Mouse (Mus musculus): Measurements from ENCODE around the gene Xpc. TPM values are rescaled to one million over a fixed set of nuclear protein-coding genes. Genes with fewer than 3 reads are reported as not detected.

Gene Xpc
- polyA plus RNA-seq, 1 experiment from 2014 or later = 20.8 TPM

DNA sequence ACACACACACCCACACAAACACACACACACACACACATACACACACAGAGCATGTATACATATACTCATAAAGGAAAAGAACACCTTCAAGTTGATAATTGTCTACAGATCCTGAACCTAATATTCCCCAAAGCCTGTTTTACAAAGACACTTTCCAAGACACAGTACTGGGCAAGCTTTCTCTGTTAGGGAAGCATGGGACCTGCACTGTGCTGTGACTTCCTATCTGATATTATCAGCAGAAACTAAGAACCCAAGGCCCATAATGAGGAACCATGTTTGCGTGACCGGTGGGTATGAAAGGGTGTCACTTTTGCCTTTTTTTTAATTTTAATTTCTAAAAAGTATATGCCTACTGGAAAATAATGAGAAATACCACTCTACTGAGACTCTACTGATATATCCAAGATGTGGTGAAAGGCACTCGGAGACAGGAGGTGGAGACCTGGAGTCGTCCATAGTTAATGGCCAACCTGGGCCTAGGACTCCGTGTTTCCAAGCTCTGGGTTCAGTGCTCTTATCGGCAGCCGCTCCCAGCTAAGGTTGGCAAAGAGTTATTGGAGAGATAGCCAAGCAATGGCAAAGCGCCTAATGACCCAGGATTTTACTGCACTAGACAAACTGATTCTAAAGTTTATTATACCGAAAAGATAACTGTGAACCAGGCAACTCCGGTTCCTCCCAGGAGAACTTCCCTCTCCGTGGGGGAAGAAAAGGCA is 20.5 kb upstream of the Xpc start:
- Histone ChIP-seq H3K27me3 (no peaks in the 10 kb centered on the region), H3K9ac (replicated peaks) (no peak overlapping the region), H3K4me3 (no peak overlapping the region), H3K9me3 (no peaks in the 10 kb centered on the region), H3K4me2 (replicated peaks) (no peak overlapping the region), H3K36me3 (no peaks in the 10 kb centered on the region), H3K27ac (replicated peaks) (no peak overlapping the region), H3K4me1 (no peaks in the 10 kb centered on the region)
- 92% methylated on average over 11 of the region's 11 CpGs for WGBS
- no peak for ATAC-seq (replicated peaks)

- H3K4me1 ChIP-seq = no peaks in the 10 kb centered on the region
- WGBS = 51% methylated on average over 3 of the region's 3 CpGs
- no peak overlapping the region for H3K27ac ChIP-seq (replicated peaks)
- H3K36me3 ChIP-seq = no peaks in the 10 kb centered on the region
- no peak for ATAC-seq (replicated peaks)
- H3K9ac ChIP-seq (replicated peaks) = no peak overlapping the region
- no peaks in the 10 kb centered on the region for H3K27me3 ChIP-seq
- H3K4me2 ChIP-seq (replicated peaks) = no peak overlapping the region
- H3K9me3 ChIP-seq = no peaks in the 10 kb centered on the region
- no peak overlapping the region for H3K4me3 ChIP-seq
Observed at GRCm38 (mm10) chr6:91535231-91535630, 19.5 kb upstream of the Xpc start.

- H3K4me1 ChIP-seq = no peaks in the 10 kb centered on the region
- no peaks in the 10 kb centered on the region for H3K36me3 ChIP-seq
- H3K4me3 ChIP-seq = no peak overlapping the region
- H3K27ac ChIP-seq (replicated peaks) = no peak overlapping the region
- H3K9ac ChIP-seq (replicated peaks) = no peak overlapping the region
- 81% methylated on average over 4 of the region's 4 CpGs for WGBS
- no peak overlapping the region for H3K4me2 ChIP-seq (replicated peaks)
- ATAC-seq (replicated peaks) = no peak
- H3K9me3 ChIP-seq = no peaks in the 10 kb centered on the region
- H3K27me3 ChIP-seq = no peaks in the 10 kb centered on the region
Observed at GRCm38 (mm10) chr6:91534268-91534667, 18.6 kb upstream of the Xpc start.

DNA sequence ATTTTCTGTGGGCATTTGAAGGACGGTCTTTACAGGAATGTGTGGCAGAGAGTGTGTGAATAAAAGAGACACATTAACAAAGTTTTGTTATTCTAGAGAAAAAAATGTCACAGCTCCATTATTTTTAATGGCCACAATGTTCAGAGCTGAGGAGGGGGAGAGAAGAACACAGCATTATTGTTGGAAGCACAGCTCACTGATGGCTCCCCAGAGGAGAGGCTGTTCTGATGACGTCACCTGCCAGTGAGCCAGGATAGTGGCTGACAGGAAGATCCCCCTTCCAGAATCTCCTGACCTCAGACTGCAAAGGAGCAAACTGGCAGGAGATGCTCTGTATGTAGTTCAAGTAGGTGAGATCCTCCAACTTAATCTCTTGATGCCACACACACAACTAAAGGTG is 18.1 kb upstream of the Xpc start:
- ATAC-seq (replicated peaks) = no peak
- H3K9ac ChIP-seq (replicated peaks) = no peak overlapping the region
- no peaks in the 10 kb centered on the region for H3K4me1 ChIP-seq
- no peaks in the 10 kb centered on the region for H3K27me3 ChIP-seq
- H3K4me3 ChIP-seq = no peak overlapping the region
- no peak overlapping the region for H3K27ac ChIP-seq (replicated peaks)
- no peak overlapping the region for H3K4me2 ChIP-seq (replicated peaks)
- 37% methylated on average over 2 of the region's 2 CpGs for WGBS
- no peaks in the 10 kb centered on the region for H3K9me3 ChIP-seq
- no peaks in the 10 kb centered on the region for H3K36me3 ChIP-seq

DNA sequence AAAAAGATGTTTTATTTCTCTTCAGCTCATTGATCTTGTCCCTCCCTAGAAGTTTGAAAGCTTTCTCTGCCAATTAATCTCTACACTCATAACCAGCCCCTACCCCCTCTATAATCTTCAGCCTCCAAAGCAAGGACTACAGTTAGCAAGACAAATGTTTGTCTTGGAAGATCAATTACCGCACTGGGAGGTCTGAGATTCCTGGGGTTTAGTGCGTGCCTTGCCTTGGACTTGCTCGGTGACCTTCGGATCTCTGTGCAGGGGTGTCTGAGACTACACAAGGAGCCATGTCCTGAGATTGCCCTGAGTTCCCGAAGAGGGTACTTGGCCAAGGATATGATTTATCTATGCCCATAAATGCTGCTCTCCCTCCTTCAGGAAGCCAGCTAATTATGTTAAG is 17.7 kb upstream of the Xpc start:
- Histone ChIP-seq H3K4me3 (no peak overlapping the region), H3K4me2 (replicated peaks) (no peak overlapping the region), H3K9ac (replicated peaks) (no peak overlapping the region), H3K4me1 (no peaks in the 10 kb centered on the region), H3K9me3 (no peaks in the 10 kb centered on the region), H3K27ac (replicated peaks) (no peak overlapping the region), H3K36me3 (no peaks in the 10 kb centered on the region), H3K27me3 (no peaks in the 10 kb centered on the region)
- WGBS = 73% methylated on average over 5 of the region's 5 CpGs
- no peak for ATAC-seq (replicated peaks)

DNA sequence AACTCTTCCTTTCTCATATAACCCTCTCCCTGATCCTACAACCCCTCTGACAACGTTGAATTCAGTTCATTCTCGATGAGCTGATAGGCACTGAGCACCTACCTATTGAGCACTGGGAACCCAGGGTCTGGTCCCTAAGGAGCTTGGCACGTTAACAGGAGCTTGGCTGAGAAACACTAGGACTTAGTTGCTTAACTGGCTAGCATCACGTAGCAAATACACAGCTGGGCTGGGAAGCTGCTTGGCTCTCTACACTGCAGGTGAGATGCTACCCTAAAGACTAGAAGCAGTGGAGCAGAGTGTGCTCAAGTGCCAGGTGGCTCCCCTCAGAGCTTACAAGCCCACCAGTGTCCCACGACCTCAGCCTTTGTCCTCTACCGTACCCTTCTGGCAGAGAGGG is 17.0 kb upstream of the Xpc start:
- Histone ChIP-seq H3K9ac (replicated peaks) (no peak overlapping the region), H3K4me3 (no peak overlapping the region), H3K27ac (replicated peaks) (no peak overlapping the region), H3K4me1 (no peaks in the 10 kb centered on the region), H3K4me2 (replicated peaks) (no peak overlapping the region), H3K36me3 (no peaks in the 10 kb centered on the region), H3K9me3 (no peaks in the 10 kb centered on the region), H3K27me3 (no peaks in the 10 kb centered on the region)
- ATAC-seq (replicated peaks) = no peak
- WGBS = 72% methylated on average over 6 of the region's 6 CpGs

- WGBS = 76% methylated on average over 6 of the region's 6 CpGs
- no peak for ATAC-seq (replicated peaks)
- H3K36me3 ChIP-seq = no peaks in the 10 kb centered on the region
- no peaks in the 10 kb centered on the region for H3K4me1 ChIP-seq
- no peak overlapping the region for H3K27ac ChIP-seq (replicated peaks)
- no peaks in the 10 kb centered on the region for H3K27me3 ChIP-seq
- no peaks in the 10 kb centered on the region for H3K9me3 ChIP-seq
- H3K4me2 ChIP-seq (replicated peaks) = no peak overlapping the region
- no peak overlapping the region for H3K4me3 ChIP-seq
- H3K9ac ChIP-seq (replicated peaks) = no peak overlapping the region
Observed at GRCm38 (mm10) chr6:91531276-91531675, 15.6 kb upstream of the Xpc start.

- Histone ChIP-seq H3K4me1 (no peaks in the 10 kb centered on the region), H3K4me2 (replicated peaks) (no peak overlapping the region), H3K4me3 (no peak overlapping the region), H3K9me3 (no peaks in the 10 kb centered on the region), H3K36me3 (no peaks in the 10 kb centered on the region; the same call in 1 of the 2 replicates), H3K9ac (replicated peaks) (no peak overlapping the region), H3K27me3 (no peaks in the 10 kb centered on the region), H3K27ac (replicated peaks) (no peak overlapping the region)
- ATAC-seq (replicated peaks) = no peak
- WGBS = 92% methylated on average over 8 of the region's 8 CpGs
Observed at GRCm38 (mm10) chr6:91530673-91531072, 15.0 kb upstream of the Xpc start.

GRCm38 (mm10) chr6:91528265-91528664 is 12.6 kb upstream of the Xpc start:
- Histone ChIP-seq H3K4me2 (replicated peaks) (no peak overlapping the region), H3K4me3 (no peak overlapping the region), H3K9me3 (no peaks in the 10 kb centered on the region), H3K36me3 (peaks cover 3% of the 10 kb centered on the region; the same call in 1 of the 2 replicates), H3K4me1 (no peaks in the 10 kb centered on the region), H3K27me3 (no peaks in the 10 kb centered on the region), H3K27ac (replicated peaks) (no peak overlapping the region), H3K9ac (replicated peaks) (no peak overlapping the region)
- ATAC-seq (replicated peaks) = no peak
- 87% methylated on average over 7 of the region's 7 CpGs for WGBS

GRCm38 (mm10) chr6:91527227-91527860 is 11.7 kb upstream of the Xpc start:
- H3K4me3 ChIP-seq = no peak overlapping the region
- no peak for ATAC-seq (replicated peaks)

GRCm38 (mm10) chr6:91525544-91525943 is 9.9 kb upstream of the Xpc start:
- WGBS = 80% methylated on average over 4 of the region's 4 CpGs
- Histone ChIP-seq H3K4me3 (no peak overlapping the region), H3K27ac (replicated peaks) (no peak overlapping the region), H3K4me2 (replicated peaks) (no peak overlapping the region), H3K9me3 (no peaks in the 10 kb centered on the region), H3K4me1 (no peaks in the 10 kb centered on the region), H3K9ac (replicated peaks) (no peak overlapping the region), H3K27me3 (no peaks in the 10 kb centered on the region), H3K36me3 (peaks cover 27% of the 10 kb centered on the region)
- no peak for ATAC-seq (replicated peaks)

More at GRCm38 (mm10) chr6:91527227-91527860, 11.7 kb upstream of the Xpc start:
- H3K4me1 ChIP-seq = no peaks in the 10 kb centered on the region
- H3K27ac ChIP-seq (replicated peaks) = no peak overlapping the region
- no peak overlapping the region for H3K9ac ChIP-seq (replicated peaks)
- H3K9me3 ChIP-seq = no peaks in the 10 kb centered on the region
- no peak overlapping the region for H3K4me2 ChIP-seq (replicated peaks)
- no peaks in the 10 kb centered on the region for H3K27me3 ChIP-seq
- peaks cover 13% of the 10 kb centered on the region for H3K36me3 ChIP-seq
- WGBS = 43% methylated on average over 5 of the region's 5 CpGs

DNA sequence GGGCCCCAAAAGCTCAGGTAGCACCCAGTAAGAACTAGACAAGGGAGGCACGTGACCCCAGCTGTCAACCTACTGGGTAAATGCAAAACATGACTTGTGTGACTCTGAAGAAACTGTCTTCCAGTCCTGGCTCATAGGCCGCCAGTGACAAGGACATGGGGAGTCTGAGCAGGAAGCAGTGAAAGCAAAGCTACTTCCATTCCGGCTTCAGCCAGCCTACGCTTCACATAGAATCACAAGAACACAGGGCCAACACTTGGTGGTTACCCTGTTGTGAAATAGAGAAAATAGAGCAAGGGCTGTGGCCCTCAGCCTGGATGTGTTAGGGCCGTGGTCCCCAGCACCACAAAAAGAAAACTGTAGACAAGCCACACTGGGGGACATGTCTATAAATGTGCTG is 7.1 kb upstream of the Xpc start:
- H3K27me3 ChIP-seq = no peaks in the 10 kb centered on the region
- 96% methylated on average over 5 of the region's 5 CpGs for WGBS
- H3K4me2 ChIP-seq (replicated peaks) = no peak overlapping the region
- no peaks in the 10 kb centered on the region for H3K9me3 ChIP-seq
- no peak overlapping the region for H3K9ac ChIP-seq (replicated peaks)
- ATAC-seq (replicated peaks) = no peak
- no peak overlapping the region for H3K4me3 ChIP-seq
- H3K27ac ChIP-seq (replicated peaks) = no peak overlapping the region
- peaks cover 53% of the 10 kb centered on the region for H3K36me3 ChIP-seq
- no peaks in the 10 kb centered on the region for H3K4me1 ChIP-seq

All from forebrain, embryonic 15.5 days (tissue).